In the genomic region with DNA sequence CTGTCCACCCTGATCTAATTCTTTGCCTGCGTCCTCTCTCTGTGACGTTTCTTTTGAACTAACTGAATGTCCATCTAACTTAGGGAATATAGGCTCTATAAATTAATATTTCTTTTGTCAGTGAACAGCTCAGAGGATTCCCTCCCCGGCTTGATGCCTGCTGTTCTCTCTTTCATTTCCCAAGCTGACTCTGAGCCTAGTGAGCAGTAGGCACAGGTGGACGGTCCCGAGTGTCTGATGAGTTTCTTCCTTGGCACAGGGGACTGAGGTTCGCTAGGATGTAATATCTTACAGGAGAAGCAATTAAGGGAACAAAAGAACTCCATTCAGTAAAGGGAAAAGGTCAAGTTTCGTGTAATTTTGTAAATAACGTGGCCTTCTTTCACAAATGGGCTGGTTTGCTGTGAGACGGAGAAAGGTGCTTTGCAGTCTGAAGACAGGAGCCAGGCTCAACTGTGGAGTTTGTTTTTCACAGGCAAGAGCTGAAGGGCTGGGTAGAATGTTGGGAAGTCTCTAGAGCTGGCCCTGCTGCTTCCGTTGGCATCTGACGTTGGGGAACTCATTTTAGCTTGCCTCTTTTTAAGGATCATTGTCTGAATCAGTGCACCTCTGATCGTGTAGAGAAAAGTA, we compare ENCODE assay signal across 18 mouse cellular contexts. TPM values are rescaled to one million over a fixed set of nuclear protein-coding genes. Genes with fewer than 3 reads are reported as not detected.
DNase-seq lines count a peak whose midpoint lies in the region; ATAC-seq lines count a peak whose summit lies in the region.
"Had no signal": no experiment of that assay in that cellular context is flagged by ENCODE, and none has a peak within 500 bp of the region (broad histone marks: within the 10 kb centered on the region; RNA-seq: fewer than 3 reads in every experiment).

No protein-coding gene starts in this region.

- H3K36me3 ChIP-seq in hindbrain, embryonic 13.5 days: no peaks in the 10 kb centered on the region
- H3K36me3 ChIP-seq in hindbrain, embryonic 10.5 days: no peaks in the 10 kb centered on the region
- H3K36me3 ChIP-seq in midbrain, embryonic 14.5 days (ENCODE audit: control insufficient read depth, insufficient read depth, low read length): no peaks in the 10 kb centered on the region

- H3K9me3 ChIP-seq in hindbrain, embryonic 13.5 days: no peaks in the 10 kb centered on the region
- no peaks in the 10 kb centered on the region for H3K9me3 ChIP-seq in hindbrain, embryonic 10.5 days
- H3K9me3 ChIP-seq in midbrain, embryonic 14.5 days (ENCODE audit: control insufficient read depth, low read length): no peaks in the 10 kb centered on the region

- H3K4me2 ChIP-seq in hindbrain, embryonic 13.5 days: peak overlapping the region; percentile 65
- H3K4me2 ChIP-seq in midbrain, embryonic 14.5 days (ENCODE audit: low read length): peak overlapping the region; percentile 66

- H3K4me3 ChIP-seq in hindbrain, embryonic 13.5 days: peak overlapping the region; percentile 65
- H3K4me3 ChIP-seq in hindbrain, embryonic 10.5 days: no peak overlapping the region
- peak overlapping the region; percentile 25 for H3K4me3 ChIP-seq in midbrain, embryonic 14.5 days (replicated peaks; ENCODE audit: low read depth, low read length)
- H3K4me3 ChIP-seq: gastrocnemius, adult 2 months had no signal

- no peaks in the 10 kb centered on the region for H3K27me3 ChIP-seq in hindbrain, embryonic 13.5 days
- H3K27me3 ChIP-seq in hindbrain, embryonic 10.5 days (ENCODE audit: insufficient read depth, poor library complexity, severe bottlenecking): no peaks in the 10 kb centered on the region; the same call in 1 of the 2 replicates
- H3K27me3 ChIP-seq in midbrain, embryonic 14.5 days (ENCODE audit: control insufficient read depth, insufficient read depth, low read length): no peaks in the 10 kb centered on the region

- H3K9ac ChIP-seq in hindbrain, embryonic 13.5 days: 0 out of 2 replicates have a peak overlapping the region, but pooled peaks have one; percentile 1
- H3K9ac ChIP-seq in midbrain, embryonic 14.5 days (replicated peaks; ENCODE audit: low read length): peak overlapping the region; percentile 47

- peak overlapping the region; percentile 60 for H3K27ac ChIP-seq in hindbrain, embryonic 13.5 days
- H3K27ac ChIP-seq in hindbrain, embryonic 10.5 days: no peak overlapping the region
- H3K27ac ChIP-seq in midbrain, embryonic 14.5 days (replicated peaks; ENCODE audit: low read depth, low read length): peak overlapping the region; percentile 67; the same call in 1 of the 2 replicates
- H3K27ac ChIP-seq: gastrocnemius, adult 2 months; macrophage; stomach, postnatal 0 days had no signal

- 58% methylated on average over 12 of the region's 12 CpGs for WGBS in hindbrain, embryonic 13.5 days
- WGBS in hindbrain, embryonic 10.5 days: 79% methylated on average over 12 of the region's 12 CpGs
- WGBS in midbrain, embryonic 14.5 days: 57% methylated on average over 12 of the region's 12 CpGs

- ATAC-seq in hindbrain, embryonic 13.5 days (ENCODE audit: low FRiP score): no peak
- no peak for ATAC-seq in midbrain, embryonic 14.5 days (ENCODE audit: low FRiP score, low TSS enrichment)
- ATAC-seq: CD4-positive, CD25-positive, alpha-beta regulatory T cell, adult 4 months had no signal

- peaks cover 22% of the 10 kb centered on the region for H3K4me1 ChIP-seq in hindbrain, embryonic 13.5 days (replicated peaks)
- peaks cover 4% of the 10 kb centered on the region; the same call in 1 of the 2 replicates for H3K4me1 ChIP-seq in hindbrain, embryonic 10.5 days (replicated peaks)
- H3K4me1 ChIP-seq in midbrain, embryonic 14.5 days (ENCODE audit: control insufficient read depth, insufficient read depth, low read length): peaks cover 16% of the 10 kb centered on the region

- DNase-seq in hindbrain, embryonic 10.5 days (ENCODE audit: low spot score): no peak
- peak; percentile 28 for DNase-seq in cerebellum, adult 9-10 months
- DNase-seq in cerebellum, postnatal 36 days: peak; percentile 21 to 26
- peak; percentile 41 for DNase-seq in midbrain, embryonic 14.5 days
- no peak for DNase-seq in adipocyte (ENCODE audit: low spot score)
- DNase-seq in liver: no peak
- no peak for DNase-seq in gastrocnemius, postnatal 4 days (ENCODE audit: low spot score in 2 of 2)
- DNase-seq: gastrocnemius, adult 2 months; heart, postnatal 36 days; kidney, adult 11 months; kidney, postnatal 36 days; lung, adult 2 months; spleen, adult 18-20 months; thymus, postnatal 4 days had no signal

RNA-seq across cellular contexts. Expression of a gene that starts 4.0 kb away (rescaled TPM):
- polyA plus RNA-seq in hindbrain, embryonic 13.5 days (2015; fragmentation: Nextera tagmentation; extraction: Ambion mirVana): 16.8 and 17.3 TPM in 2 replicates
- 0.71 and 0.80 TPM in 2 replicates for polyA plus RNA-seq in hindbrain, embryonic 10.5 days (2016; fragmentation: Nextera tagmentation; extraction: Ambion mirVana)
- 24.2 and 25.0 TPM in 2 replicates for polyA plus RNA-seq in midbrain, embryonic 14.5 days (2014; fragmentation: Nextera tagmentation; extraction: Ambion mirVana)
- 1 to 10 TPM in 1 of 2 experiments, under 1 TPM in 1; 0.86 to 1.3 TPM for total RNA-seq in gastrocnemius, postnatal 4 days (2021)
- total RNA-seq: gastrocnemius, adult 2 months had no signal

Comparison
In these comparisons a context has a peak if more than half of its experiments do, and no peak if none do; other contexts are left out.
1. DNase-seq: peak in cerebellum, adult 9-10 months (single experiment), cerebellum, postnatal 36 days (2 of 2) and midbrain, embryonic 14.5 days (single experiment); none in hindbrain, embryonic 10.5 days (single experiment), adipocyte (single experiment), liver (single experiment) and gastrocnemius, postnatal 4 days (0 of 2).